Mouse (Mus musculus) limb, embryonic 11.5 days (tissue): ENCODE results near the gene Zfp775. TPM values are rescaled to one million over a fixed set of nuclear protein-coding genes. Genes with fewer than 3 reads are reported as not detected.

Source experiments
- ATAC-seq: fragments of 200-750 bp; cut with Nextera tagmentation; 2 replicates; pipeline ENCODE4 v1.8.0; 2017; ENCODE audit warnings: low read depth; ENCODE audit not compliant: insufficient number of reproducible peaks, low FRiP score, low TSS enrichment
- DNase-seq: peaks from one replicate; pipeline ENCODE4 v3.0.0-alpha.2; 2015; ENCODE audit warnings: low spot score
- H3K27ac ChIP-seq: fragments of 300-500 bp; sonication (generic); replicated peaks from 2 replicates; pipeline ENCODE4 v1.5.1; 2014; ENCODE audit warnings: low read depth, mild to moderate bottlenecking, low read length
- H3K27me3 ChIP-seq: fragments of 300-500 bp; sonication (generic); 2 replicates; pipeline ENCODE4 v1.6.1; 2014; ENCODE audit warnings: mild to moderate bottlenecking, low read length, mixed read lengths; ENCODE audit not compliant: control insufficient read depth, insufficient read depth
- H3K36me3 ChIP-seq: fragments of 300-500 bp; sonication (generic); 2 replicates; pipeline ENCODE4 v1.6.1; 2014; ENCODE audit warnings: mild to moderate bottlenecking, low read length, moderate library complexity, mixed read lengths; ENCODE audit not compliant: control insufficient read depth, insufficient read depth
- H3K4me1 ChIP-seq: fragments of 300-500 bp; sonication (generic); 2 replicates; pipeline ENCODE4 v1.6.1; 2014; ENCODE audit warnings: low read length, mixed read lengths; ENCODE audit not compliant: control insufficient read depth, insufficient read depth
- H3K4me2 ChIP-seq: fragments of 300-500 bp; sonication (generic); 2 replicates; pipeline ENCODE4 v1.6.1; 2014; ENCODE audit warnings: low read depth, mild to moderate bottlenecking, moderate library complexity; ENCODE audit not compliant: severe bottlenecking
- H3K4me3 ChIP-seq: fragments of 300-500 bp; sonication (generic); 2 replicates; pipeline ENCODE4 v1.5.1; 2014; ENCODE audit warnings: low read depth, low read length
- H3K9ac ChIP-seq: fragments of 300-500 bp; sonication (generic); 2 replicates; pipeline ENCODE4 v1.6.1; 2014; ENCODE audit warnings: mild to moderate bottlenecking, low read length
- H3K9me3 ChIP-seq: fragments of 300-500 bp; sonication (generic); 2 replicates; pipeline ENCODE4 v1.6.1; 2016; ENCODE audit warnings: low read length; ENCODE audit not compliant: control insufficient read depth
- WGBS: fragments of 180-500 bp; shearing (Covaris S2); extraction: QIAGEN DNeasy Blood & Tissue Kit; methylation state at CpG from one replicate; pipeline ENCODE4 v1.1.7; 2014; 5-methylcytosine and 5-hydroxymethylcytosine counted together
- polyA plus RNA-seq: library from polyadenylated mRNA; unstranded; fragments of >200 nt; fragmentation: Nextera tagmentation; extraction: Ambion mirVana; gene quantifications from 2 replicates; pipeline ENCODE4 v1.2.1, GENCODE M21; 2014

Gene Zfp775
- polyA plus RNA-seq, 1 experiment from 2014 or later: 9.8 TPM

DNA sequence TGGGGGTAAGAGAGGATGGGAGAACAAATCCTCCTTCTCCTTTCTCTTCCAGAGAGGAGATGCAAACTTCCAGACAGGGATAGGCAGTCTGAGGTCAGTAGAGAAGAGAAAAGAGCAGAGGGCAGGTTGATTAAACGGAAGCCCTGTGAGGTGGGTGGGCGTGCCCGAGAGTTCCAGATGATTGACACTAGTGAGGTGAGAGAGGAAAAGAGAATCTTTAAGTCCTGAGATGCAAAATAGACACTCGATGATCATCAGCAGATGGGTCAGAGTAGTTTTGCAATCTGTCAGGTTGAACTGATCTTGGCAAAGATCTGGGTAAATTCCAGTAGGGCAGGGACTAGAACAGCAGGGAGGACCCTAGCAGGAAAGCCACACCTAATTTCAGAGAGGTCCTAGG, 62.9 kb downstream of the Zfp775 start:
- no peaks in the 10 kb centered on the region for H3K4me1 ChIP-seq
- H3K36me3 ChIP-seq: no peaks in the 10 kb centered on the region
- no peak overlapping the region for H3K4me2 ChIP-seq
- H3K9me3 ChIP-seq: no peaks in the 10 kb centered on the region
- H3K27ac ChIP-seq: no peak overlapping the region
- H3K27me3 ChIP-seq: no peaks in the 10 kb centered on the region
- 83% methylated on average over 4 of the region's 4 CpGs for WGBS
- DNase-seq (no peak), ATAC-seq (no peak)
- H3K9ac ChIP-seq: no peak overlapping the region
- H3K4me3 ChIP-seq: no peak overlapping the region

- no peak for DNase-seq
- Histone ChIP-seq H3K4me2 (no peak overlapping the region), H3K4me1 (no peaks in the 10 kb centered on the region), H3K4me3 (no peak overlapping the region), H3K9me3 (no peaks in the 10 kb centered on the region), H3K36me3 (no peaks in the 10 kb centered on the region), H3K27ac (no peak overlapping the region), H3K27me3 (no peaks in the 10 kb centered on the region), H3K9ac (no peak overlapping the region)
- WGBS: 92% methylated on average over 9 of the region's 9 CpGs
- ATAC-seq: no peak
Measured at GRCm38 (mm10) chr6:48665471-48665870, 63.6 kb downstream of the Zfp775 start.

DNA sequence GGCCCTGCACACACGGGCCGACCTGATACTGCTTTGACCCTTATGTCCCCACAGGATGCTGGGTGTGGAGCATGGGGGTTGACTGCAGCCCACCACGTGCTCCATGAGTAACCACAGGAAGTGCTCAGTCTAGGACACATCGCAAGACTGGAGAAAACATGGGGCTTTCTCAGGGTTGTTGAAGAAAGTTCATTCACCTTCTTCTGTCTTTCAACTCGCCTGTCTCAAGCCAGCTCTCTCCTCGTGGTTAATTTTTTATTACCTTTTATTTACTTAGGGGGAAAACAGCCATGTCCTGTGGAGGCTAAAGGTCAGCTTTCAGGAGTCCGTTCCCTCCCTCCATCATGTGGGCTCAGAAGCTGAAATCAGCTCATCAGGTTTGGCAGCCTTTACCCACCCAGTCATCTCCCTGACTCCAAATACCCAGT, 64.3 kb downstream of the Zfp775 start:
- no peaks in the 10 kb centered on the region for H3K27me3 ChIP-seq
- H3K4me1 ChIP-seq: no peaks in the 10 kb centered on the region
- no peak overlapping the region for H3K9ac ChIP-seq
- H3K4me3 ChIP-seq: no peak overlapping the region
- no peaks in the 10 kb centered on the region for H3K36me3 ChIP-seq
- ATAC-seq (no peak), DNase-seq (no peak)
- H3K9me3 ChIP-seq: no peaks in the 10 kb centered on the region
- H3K4me2 ChIP-seq: no peak overlapping the region
- H3K27ac ChIP-seq: no peak overlapping the region
- 40% methylated on average over 7 of the region's 7 CpGs for WGBS

- DNase-seq (no peak), ATAC-seq (no peak)
- Histone ChIP-seq H3K4me2 (no peak overlapping the region), H3K9ac (no peak overlapping the region), H3K27ac (no peak overlapping the region), H3K9me3 (no peaks in the 10 kb centered on the region), H3K36me3 (no peaks in the 10 kb centered on the region), H3K4me3 (no peak overlapping the region), H3K27me3 (no peaks in the 10 kb centered on the region), H3K4me1 (no peaks in the 10 kb centered on the region)
Measured at GRCm38 (mm10) chr6:48668022-48668421, 66.2 kb downstream of the Zfp775 start.

DNA sequence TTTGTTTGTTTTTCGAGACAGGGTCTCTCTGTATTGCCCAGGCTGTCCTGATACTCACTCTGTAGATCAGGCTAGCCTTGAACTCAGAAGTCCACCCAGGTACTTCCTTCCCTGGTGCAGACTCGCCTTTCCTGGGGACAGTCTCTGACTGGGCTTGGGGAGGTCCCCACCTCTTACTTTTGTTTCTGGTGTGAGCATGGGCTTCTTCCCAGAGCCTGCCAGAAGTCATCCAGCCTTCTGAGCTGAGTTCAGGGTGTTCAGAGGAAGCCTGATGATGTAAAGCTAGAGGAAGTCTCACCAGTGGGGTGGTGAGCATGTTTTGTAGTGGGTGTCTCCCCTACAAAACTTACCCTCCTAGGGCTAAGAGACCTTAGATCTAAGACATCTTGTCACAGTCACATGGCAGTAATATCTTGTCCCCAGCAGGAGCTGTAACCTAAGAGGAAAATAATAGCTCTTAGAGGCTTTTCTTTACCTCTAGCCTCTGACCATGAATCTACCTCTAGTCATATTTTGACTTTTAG, 67.6 kb downstream of the Zfp775 start:
- no peak overlapping the region for H3K27ac ChIP-seq
- no peak for DNase-seq
- no peak overlapping the region for H3K9ac ChIP-seq
- no peak for ATAC-seq
- H3K27me3 ChIP-seq: no peaks in the 10 kb centered on the region
- no peaks in the 10 kb centered on the region for H3K36me3 ChIP-seq
- WGBS: 66% methylated on average over 2 of the region's 2 CpGs
- H3K4me2 ChIP-seq: no peak overlapping the region
- no peak overlapping the region for H3K4me3 ChIP-seq
- no peaks in the 10 kb centered on the region for H3K4me1 ChIP-seq
- H3K9me3 ChIP-seq: no peaks in the 10 kb centered on the region

Other genes with a start within 250 kb of the Zfp775 start
- gene Krba1, start 206.5 kb upstream of the Zfp775 start, polyA plus RNA-seq: 25.2 and 25.5 TPM in 2 replicates
- gene Zfp467, start 156.2 kb upstream of the Zfp775 start, polyA plus RNA-seq: 15.6 and 20.9 TPM in 2 replicates
- 0.23 and 0.34 TPM in 2 replicates for gene Sspo, start 153.8 kb upstream of the Zfp775 start, polyA plus RNA-seq
- 4.0 and 4.1 TPM in 2 replicates for gene Atp6v0e2, start 64.4 kb upstream of the Zfp775 start, polyA plus RNA-seq
- 12.4 and 14.6 TPM in 2 replicates for gene Lrrc61, start 47.3 kb upstream of the Zfp775 start, polyA plus RNA-seq
- 4.3 and 5.6 TPM in 2 replicates for gene Rarres2, start 29.3 kb upstream of the Zfp775 start, polyA plus RNA-seq
- gene Gm45021, start 12.5 kb upstream of the Zfp775 start, polyA plus RNA-seq: not detected in 2 replicates
- gene Repin1, start 8.2 kb upstream of the Zfp775 start, polyA plus RNA-seq: 42.8 and 46.1 TPM in 2 replicates
- gene Gm44965, start 8.1 kb upstream of the Zfp775 start, polyA plus RNA-seq: not detected in 2 replicates
- gene AI854703, start 24.7 kb downstream of the Zfp775 start, polyA plus RNA-seq: 0.71 and 0.83 TPM in 2 replicates
- 0.24 and 0.48 TPM in 2 replicates for gene Gimap8, start 45.2 kb downstream of the Zfp775 start, polyA plus RNA-seq
- 4.4 and 5.4 TPM in 2 replicates for gene Gimap9, start 74.1 kb downstream of the Zfp775 start, polyA plus RNA-seq
- gene Gimap4, start 82.5 kb downstream of the Zfp775 start, polyA plus RNA-seq: 10.8 and 12.3 TPM in 2 replicates
- gene Gimap6, start 106.2 kb downstream of the Zfp775 start, polyA plus RNA-seq: 13.6 and 14.0 TPM in 2 replicates
- gene Gm28053, start 116.5 kb downstream of the Zfp775 start, polyA plus RNA-seq: not detected in 2 replicates
- gene Gimap7, start 116.6 kb downstream of the Zfp775 start, polyA plus RNA-seq: not detected in 2 replicates
- gene Gimap1, start 137.0 kb downstream of the Zfp775 start, polyA plus RNA-seq: 6.3 and 6.7 TPM in 2 replicates
- gene Gimap5, start 144.1 kb downstream of the Zfp775 start, polyA plus RNA-seq: 1.4 and 1.7 TPM in 2 replicates
- gene Gimap3, start 168.8 kb downstream of the Zfp775 start, polyA plus RNA-seq: not detected in 2 replicates
- 36.6 and 37.5 TPM in 2 replicates for gene Tmem176a, start 238.9 kb downstream of the Zfp775 start, polyA plus RNA-seq
- gene Tmem176b, start 239.4 kb downstream of the Zfp775 start, polyA plus RNA-seq: 74.1 and 78.4 TPM in 2 replicates